Mouse (Mus musculus) thymus, postnatal 4 days (tissue): ENCODE measurements around the gene Prelid3b.

Source experiments
- DNase-seq: peaks from one replicate; pipeline ENCODE4 v3.0.0; 2021

The Prelid3b gene

DNA sequence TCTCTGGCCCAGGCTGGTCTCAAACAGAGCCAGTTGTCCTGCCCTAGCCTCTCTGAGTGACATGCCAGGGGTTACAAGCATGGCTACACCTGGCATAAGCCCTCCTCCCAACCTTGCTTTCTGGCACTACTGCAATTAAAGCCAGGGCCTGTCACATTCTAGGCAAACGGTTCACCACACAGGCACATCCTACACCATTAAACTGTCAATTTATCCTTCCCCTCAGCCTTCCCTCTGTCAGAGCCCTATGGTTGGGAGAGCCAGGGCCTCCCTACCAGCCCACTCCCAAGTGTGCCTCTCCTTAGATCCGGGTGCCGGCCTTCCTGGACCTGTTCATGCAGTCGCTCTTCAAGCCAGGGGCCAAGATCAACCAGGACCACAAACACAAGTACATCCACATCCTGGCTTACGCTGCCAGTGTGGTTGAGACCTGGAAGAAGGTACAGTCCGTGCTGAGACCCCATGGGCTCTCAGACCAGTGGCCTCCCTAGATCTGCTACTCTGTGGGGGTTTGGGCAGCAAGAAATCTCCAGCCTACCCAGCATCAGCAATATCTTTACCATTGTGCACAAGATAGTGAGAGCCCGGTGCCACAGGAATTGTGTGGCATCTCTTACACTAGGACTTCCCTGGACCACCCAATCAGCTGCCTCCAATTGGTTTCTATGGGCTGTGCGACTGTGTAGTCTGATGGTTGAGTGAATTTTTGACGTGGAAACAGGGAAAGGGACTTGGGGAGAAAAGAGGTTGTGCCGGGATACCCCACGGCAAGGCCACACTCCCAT, 48.4 kb downstream of the Prelid3b start:
- no peak for DNase-seq

- DNase-seq: no peak
These were observed 51.8 kb downstream of the Prelid3b start for GRCm38 (mm10) chr2:174421107-174421506.

- peak; percentile 98 for DNase-seq
These were observed 57.1 kb downstream of the Prelid3b start, which contains the start of gene Nelfcd for GRCm38 (mm10) chr2:174415731-174416310. Gene Nelfcd (plus strand): TSS chr2:174415804.
